ENCODE assay signal across 20 mouse cellular contexts in genomic region chr10:117399839-117400238, GRCm38 (mm10).
"Had no signal": no experiment of that assay in that cellular context is flagged by ENCODE, and none has a peak within 500 bp of the region (broad histone marks: within the 10 kb centered on the region; RNA-seq: fewer than 3 reads in every experiment).

No protein-coding gene starts in this region.

- DNase-seq: cerebellum, adult 9-10 months; cerebellum, adult 9-11 months; cerebellum, postnatal 10 days; cerebellum, postnatal 14 days; cerebellum, postnatal 25 days; cerebellum, postnatal 36 days; embryo, embryonic 11 days; forebrain, postnatal 0 days; gastrocnemius, adult 2 months; gastrocnemius, postnatal 10 days; gastrocnemius, postnatal 14 days; gastrocnemius, postnatal 25 days; gastrocnemius, postnatal 36 days; heart, adult 11 months; heart, adult 18-20 months; heart, adult 2 months had no signal

- ATAC-seq: forebrain, embryonic 13.5 days; forebrain, embryonic 14.5 days; forebrain, embryonic 15.5 days; forebrain, embryonic 16.5 days; forebrain, postnatal 0 days had no signal
